Mouse (Mus musculus): ENCODE data around the gene Alk. TPM values are rescaled to one million over a fixed set of nuclear protein-coding genes. Genes with fewer than 3 reads are reported as not detected.

The Alk gene
- polyA plus RNA-seq, 1 experiment from 2014 or later: 0.17 TPM

DNA sequence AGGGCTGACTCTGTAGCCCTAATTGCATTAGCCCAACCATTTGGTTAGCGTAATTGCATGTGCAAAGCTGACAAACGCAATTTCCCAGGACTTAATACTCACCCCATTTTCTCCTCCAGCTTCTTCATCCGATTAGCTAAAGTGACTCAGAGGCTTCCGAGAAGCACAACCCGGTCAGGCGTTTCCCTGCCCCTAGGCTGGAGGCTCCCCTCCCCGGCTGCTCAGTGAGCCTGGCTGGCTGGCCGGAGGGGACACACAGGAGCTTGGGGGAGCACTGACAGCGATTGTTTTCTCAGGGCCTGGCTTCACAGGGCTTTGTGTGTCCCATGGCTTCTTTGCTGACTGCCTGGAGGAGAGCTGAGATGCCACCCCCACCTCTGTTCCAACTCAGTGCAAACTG, 657.0 kb downstream of the Alk start:
- WGBS: 24% methylated on average over 9 of the region's 9 CpGs
- no peak for ATAC-seq
- H3K9ac ChIP-seq (ENCODE audit: low read depth, low read length): no peak overlapping the region
- TF ChIP-seq CTCF (IDR thresholded peaks at IDR 0.05; ENCODE audit: low read depth): no peak
- H3K36me3 ChIP-seq (ENCODE audit: control insufficient read depth, insufficient read depth): no peaks in the 10 kb centered on the region
- no peak overlapping the region for H3K4me2 ChIP-seq (replicated peaks; ENCODE audit: low read depth)
- no peaks in the 10 kb centered on the region for H3K9me3 ChIP-seq (ENCODE audit: control insufficient read depth)
- H3K27ac ChIP-seq (ENCODE audit: low read depth, low read length): no peak overlapping the region
- no peaks in the 10 kb centered on the region; the same call in 1 of the 2 replicates for H3K27me3 ChIP-seq (replicated peaks; ENCODE audit: control insufficient read depth, insufficient read depth, low read length)
- no peak overlapping the region for H3K4me3 ChIP-seq (ENCODE audit: low read depth, low read length)
- no peaks in the 10 kb centered on the region for H3K4me1 ChIP-seq (replicated peaks; ENCODE audit: control insufficient read depth, insufficient read depth, low read length)

- H3K27ac ChIP-seq (ENCODE audit: low read depth, low read length): no peak overlapping the region
- H3K27me3 ChIP-seq (replicated peaks; ENCODE audit: control insufficient read depth, insufficient read depth, low read length): no peaks in the 10 kb centered on the region; the same call in 1 of the 2 replicates
- H3K9me3 ChIP-seq (ENCODE audit: control insufficient read depth): no peaks in the 10 kb centered on the region
- H3K4me2 ChIP-seq (replicated peaks; ENCODE audit: low read depth): no peak overlapping the region
- no peak overlapping the region for H3K4me3 ChIP-seq (ENCODE audit: low read depth, low read length)
- no peak for ATAC-seq
- H3K9ac ChIP-seq (ENCODE audit: low read depth, low read length): no peak overlapping the region
- no peak for TF ChIP-seq CTCF (IDR thresholded peaks at IDR 0.05; ENCODE audit: low read depth)
- 78% methylated on average over 5 of the region's 5 CpGs for WGBS
- H3K36me3 ChIP-seq (ENCODE audit: control insufficient read depth, insufficient read depth): no peaks in the 10 kb centered on the region
- no peaks in the 10 kb centered on the region for H3K4me1 ChIP-seq (replicated peaks; ENCODE audit: control insufficient read depth, insufficient read depth, low read length)
Observed at GRCm38 (mm10) chr17:71944020-71944419, 660.4 kb downstream of the Alk start.

DNA sequence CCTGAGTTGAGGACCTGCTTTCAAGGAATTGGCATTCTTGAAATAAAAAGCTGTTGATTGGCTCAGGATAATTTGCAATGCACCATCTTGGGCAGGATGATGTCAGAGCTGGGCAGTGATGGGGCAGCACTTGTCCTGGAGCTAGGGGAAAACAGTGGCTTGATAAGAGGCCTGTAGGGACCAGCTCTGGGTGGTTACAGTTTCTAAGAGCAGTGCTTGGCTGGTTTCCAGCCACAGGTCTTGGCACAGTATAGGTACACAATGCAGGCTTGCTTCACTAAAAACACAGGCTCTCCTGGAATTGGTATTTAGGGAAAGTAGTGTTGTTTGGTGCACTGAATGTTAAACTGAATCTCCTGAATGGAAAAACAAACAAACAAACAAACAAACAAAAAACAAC, 662.4 kb downstream of the Alk start:
- Histone ChIP-seq H3K4me1 (replicated peaks; ENCODE audit: control insufficient read depth, insufficient read depth, low read length) (no peaks in the 10 kb centered on the region), H3K4me3 (ENCODE audit: low read depth, low read length) (no peak overlapping the region), H3K27ac (ENCODE audit: low read depth, low read length) (no peak overlapping the region), H3K27me3 (replicated peaks; ENCODE audit: control insufficient read depth, insufficient read depth, low read length) (no peaks in the 10 kb centered on the region), H3K9ac (ENCODE audit: low read depth, low read length) (no peak overlapping the region), H3K36me3 (ENCODE audit: control insufficient read depth, insufficient read depth) (no peaks in the 10 kb centered on the region), H3K4me2 (replicated peaks; ENCODE audit: low read depth) (no peak overlapping the region), H3K9me3 (ENCODE audit: control insufficient read depth) (no peaks in the 10 kb centered on the region)
- no peak for ATAC-seq
- no peak for TF ChIP-seq CTCF (IDR thresholded peaks at IDR 0.05; ENCODE audit: low read depth)

- WGBS: 37% methylated on average over 6 of the region's 6 CpGs
- TF ChIP-seq CTCF (IDR thresholded peaks at IDR 0.05; ENCODE audit: low read depth): no peak
- ATAC-seq: no peak
- Histone ChIP-seq H3K4me3 (ENCODE audit: low read depth, low read length) (no peak overlapping the region), H3K9ac (ENCODE audit: low read depth, low read length) (no peak overlapping the region), H3K36me3 (ENCODE audit: control insufficient read depth, insufficient read depth) (no peaks in the 10 kb centered on the region), H3K9me3 (ENCODE audit: control insufficient read depth) (no peaks in the 10 kb centered on the region), H3K27me3 (replicated peaks; ENCODE audit: control insufficient read depth, insufficient read depth, low read length) (no peaks in the 10 kb centered on the region), H3K4me2 (replicated peaks; ENCODE audit: low read depth) (no peak overlapping the region), H3K4me1 (replicated peaks; ENCODE audit: control insufficient read depth, insufficient read depth, low read length) (no peaks in the 10 kb centered on the region), H3K27ac (ENCODE audit: low read depth, low read length) (no peak overlapping the region)
Observed at GRCm38 (mm10) chr17:71941436-71941835, 663.0 kb downstream of the Alk start.

- TF ChIP-seq CTCF (IDR thresholded peaks at IDR 0.05; ENCODE audit: low read depth): no peak
- H3K36me3 ChIP-seq (ENCODE audit: control insufficient read depth, insufficient read depth): no peaks in the 10 kb centered on the region
- no peaks in the 10 kb centered on the region for H3K27me3 ChIP-seq (replicated peaks; ENCODE audit: control insufficient read depth, insufficient read depth, low read length)
- H3K4me1 ChIP-seq (replicated peaks; ENCODE audit: control insufficient read depth, insufficient read depth, low read length): no peaks in the 10 kb centered on the region
- no peak overlapping the region for H3K4me3 ChIP-seq (ENCODE audit: low read depth, low read length)
- H3K9me3 ChIP-seq (ENCODE audit: control insufficient read depth): no peaks in the 10 kb centered on the region
- ATAC-seq: no peak
- no peak overlapping the region for H3K27ac ChIP-seq (ENCODE audit: low read depth, low read length)
- H3K9ac ChIP-seq (ENCODE audit: low read depth, low read length): no peak overlapping the region
- no peak overlapping the region for H3K4me2 ChIP-seq (replicated peaks; ENCODE audit: low read depth)
Observed at GRCm38 (mm10) chr17:71936681-71937080, 667.7 kb downstream of the Alk start.

DNA sequence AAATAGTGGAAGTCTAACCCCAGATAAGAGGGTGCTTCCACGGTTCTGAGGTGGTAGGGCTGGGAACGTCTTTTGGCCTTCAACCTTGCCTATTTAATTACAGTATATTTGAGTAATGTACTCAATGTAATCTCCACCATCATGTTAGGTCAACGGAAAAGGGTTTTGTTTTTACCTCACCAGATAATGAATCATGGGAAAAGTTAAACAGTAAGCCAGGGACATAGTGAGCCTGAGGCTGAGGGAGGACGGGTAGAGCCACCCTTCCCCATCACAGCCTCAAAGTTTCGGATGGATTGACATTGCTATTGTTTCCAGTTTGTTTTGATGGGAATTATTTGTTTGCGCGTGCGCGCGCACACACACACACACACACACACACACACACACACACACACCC, 668.6 kb downstream of the Alk start:
- Histone ChIP-seq H3K4me3 (ENCODE audit: low read depth, low read length) (no peak overlapping the region), H3K4me1 (replicated peaks; ENCODE audit: control insufficient read depth, insufficient read depth, low read length) (no peaks in the 10 kb centered on the region), H3K9ac (ENCODE audit: low read depth, low read length) (no peak overlapping the region), H3K4me2 (replicated peaks; ENCODE audit: low read depth) (no peak overlapping the region), H3K27me3 (replicated peaks; ENCODE audit: control insufficient read depth, insufficient read depth, low read length) (no peaks in the 10 kb centered on the region), H3K9me3 (ENCODE audit: control insufficient read depth) (no peaks in the 10 kb centered on the region), H3K36me3 (ENCODE audit: control insufficient read depth, insufficient read depth) (no peaks in the 10 kb centered on the region), H3K27ac (ENCODE audit: low read depth, low read length) (no peak overlapping the region)
- no peak for ATAC-seq
- TF ChIP-seq CTCF (IDR thresholded peaks at IDR 0.05; ENCODE audit: low read depth): no peak
- 61% methylated on average over 10 of the region's 10 CpGs for WGBS

GRCm38 (mm10) chr17:71935336-71935735, 669.1 kb downstream of the Alk start:
- no peak for ATAC-seq
- Histone ChIP-seq H3K4me2 (replicated peaks; ENCODE audit: low read depth) (no peak overlapping the region), H3K9me3 (ENCODE audit: control insufficient read depth) (no peaks in the 10 kb centered on the region), H3K27ac (ENCODE audit: low read depth, low read length) (no peak overlapping the region), H3K4me3 (ENCODE audit: low read depth, low read length) (no peak overlapping the region), H3K9ac (ENCODE audit: low read depth, low read length) (no peak overlapping the region), H3K4me1 (replicated peaks; ENCODE audit: control insufficient read depth, insufficient read depth, low read length) (no peaks in the 10 kb centered on the region), H3K36me3 (ENCODE audit: control insufficient read depth, insufficient read depth) (no peaks in the 10 kb centered on the region), H3K27me3 (replicated peaks; ENCODE audit: control insufficient read depth, insufficient read depth, low read length) (no peaks in the 10 kb centered on the region)
- TF ChIP-seq CTCF (IDR thresholded peaks at IDR 0.05; ENCODE audit: low read depth): no peak
- WGBS: 68% methylated on average over 3 of the region's 3 CpGs

All from intestine, postnatal 0 days (tissue).